Mouse (Mus musculus) right cerebral cortex, postnatal 25 days (tissue): Measurements from ENCODE around the gene Flad1.

Source experiments
- DNase-seq: peaks from one replicate; pipeline ENCODE4 v3.0.0; 2022

The Flad1 gene

GRCm38 (mm10) chr3:89425141-89425525 lies 13.5 kb upstream of the Flad1 start:
- DNase-seq: no peak

- no peak for DNase-seq
Measured at GRCm38 (mm10) chr3:89424416-89425140, 12.9 kb upstream of the Flad1 start.

GRCm38 (mm10) chr3:89422556-89423205 lies 11.0 kb upstream of the Flad1 start:
- DNase-seq: no peak

GRCm38 (mm10) chr3:89421810-89422473 lies 10.3 kb upstream of the Flad1 start:
- no peak for DNase-seq

GRCm38 (mm10) chr3:89421002-89421774 lies 9.5 kb upstream of the Flad1 start:
- peak; percentile 65 for DNase-seq

GRCm38 (mm10) chr3:89420421-89420820 lies 8.8 kb upstream of the Flad1 start:
- DNase-seq: no peak

- no peak for DNase-seq
Measured at GRCm38 (mm10) chr3:89419981-89420380, 8.3 kb upstream of the Flad1 start.

GRCm38 (mm10) chr3:89419571-89419970 lies 7.9 kb upstream of the Flad1 start:
- DNase-seq: no peak

- DNase-seq: no peak
Measured at GRCm38 (mm10) chr3:89418861-89419250, 7.2 kb upstream of the Flad1 start.

- peak; percentile 91 for DNase-seq
Measured at GRCm38 (mm10) chr3:89418170-89418860, 6.6 kb upstream of the Flad1 start, which contains the start of the genes Cks1b and Shc1. TSS of gene Cks1b (minus strand) at chr3:89418383. TSS of gene Shc1 (plus strand) at chr3:89418443.

- no peak for DNase-seq
Measured at GRCm38 (mm10) chr3:89417840-89418169, 6.1 kb upstream of the Flad1 start.

GRCm38 (mm10) chr3:89417131-89417530 lies 5.5 kb upstream of the Flad1 start:
- no peak for DNase-seq

GRCm38 (mm10) chr3:89416158-89416557 lies 4.5 kb upstream of the Flad1 start:
- no peak for DNase-seq

- DNase-seq: no peak
Measured at GRCm38 (mm10) chr3:89410864-89411263, 806 bp downstream of the Flad1 start.

GRCm38 (mm10) chr3:89409701-89410100 lies 2.0 kb downstream of the Flad1 start:
- DNase-seq: no peak

GRCm38 (mm10) chr3:89408448-89408847 lies 3.2 kb downstream of the Flad1 start:
- DNase-seq: no peak

- DNase-seq: no peak
Measured at GRCm38 (mm10) chr3:89406887-89407286, 4.8 kb downstream of the Flad1 start.

- no peak for DNase-seq
Measured at GRCm38 (mm10) chr3:89402693-89403092, 9.0 kb downstream of the Flad1 start, which contains the start of gene Lenep. TSS of gene Lenep (minus strand) at chr3:89402793.

GRCm38 (mm10) chr3:89401329-89401728 lies 10.3 kb downstream of the Flad1 start:
- no peak for DNase-seq

- no peak for DNase-seq
Measured at GRCm38 (mm10) chr3:89396654-89397005, 15.0 kb downstream of the Flad1 start.

- DNase-seq: no peak
Measured at GRCm38 (mm10) chr3:89395806-89396653, 15.6 kb downstream of the Flad1 start.

- DNase-seq: no peak
Measured at GRCm38 (mm10) chr3:89395419-89395805, 16.3 kb downstream of the Flad1 start.
